Mouse (Mus musculus) megakaryocyte, embryonic 14.5 days (primary cell): ENCODE data around the gene Gm20388. TPM values are rescaled to one million over a fixed set of nuclear protein-coding genes. Genes with fewer than 3 reads are reported as not detected.

Experiments used
- H3K27me3 ChIP-seq: replicated peaks from 2 replicates; pipeline ENCODE3; 2012; ENCODE audit warnings: inconsistent platforms
- H3K36me3 ChIP-seq: replicated peaks from 2 replicates; pipeline ENCODE3; 2012; ENCODE audit warnings: low read length, inconsistent platforms, mixed read lengths
- H3K4me1 ChIP-seq: 2 replicates; pipeline ENCODE4 v1.6.1; 2012; ENCODE audit warnings: inconsistent platforms
- H3K4me3 ChIP-seq: replicated peaks from 2 replicates; pipeline ENCODE3; 2012; ENCODE audit warnings: moderate library complexity, mild to moderate bottlenecking, inconsistent platforms
- H3K9me3 ChIP-seq: 2 replicates; pipeline ENCODE4 v1.6.1; 2012; ENCODE audit warnings: inconsistent platforms
- FLI1 ChIP-seq: IDR thresholded peaks from 2 replicates; pipeline ENCODE4 v1.6.1; 2012; ENCODE audit warnings: low read length, inconsistent platforms, mixed read lengths
- GATA1 ChIP-seq: IDR thresholded peaks from 3 replicates; pipeline ENCODE4 v1.6.1; 2012; ENCODE audit warnings: mixed read lengths, low read length, inconsistent platforms, borderline replicate concordance
- polyA plus RNA-seq: library from polyadenylated mRNA; stranded (reverse); fragments of >175 nt; gene quantifications from 2 replicates; pipeline ENCODE4 v1.2.3, GENCODE M21; 2012; ENCODE audit warnings: low replicate concordance; ENCODE audit not compliant: insufficient read depth

Gene Gm20388
- polyA plus RNA-seq, 1 experiment: 111 TPM

GRCm38 (mm10) chr8:122019162-122019561 is 2108.5 kb downstream of the Gm20388 start:
- H3K4me3 ChIP-seq: no peak overlapping the region
- H3K9me3 ChIP-seq: no peaks in the 10 kb centered on the region
- H3K36me3 ChIP-seq: peaks cover 98% of the 10 kb centered on the region
- TF ChIP-seq FLI1: no peak
- no peak for TF ChIP-seq GATA1
- H3K4me1 ChIP-seq: peaks cover 80% of the 10 kb centered on the region
- H3K27me3 ChIP-seq: no peaks in the 10 kb centered on the region

GRCm38 (mm10) chr8:122020050-122020771 is 2109.6 kb downstream of the Gm20388 start:
- peaks cover 70% of the 10 kb centered on the region for H3K4me1 ChIP-seq
- H3K27me3 ChIP-seq: no peaks in the 10 kb centered on the region
- H3K9me3 ChIP-seq: no peaks in the 10 kb centered on the region
- peaks cover 99% of the 10 kb centered on the region for H3K36me3 ChIP-seq
- no peak overlapping the region for H3K4me3 ChIP-seq
- TF ChIP-seq GATA1: no peak
- TF ChIP-seq FLI1: no peak

GRCm38 (mm10) chr8:122021725-122022124 is 2111.1 kb downstream of the Gm20388 start:
- Histone ChIP-seq H3K4me1 (peaks cover 56% of the 10 kb centered on the region), H3K9me3 (no peaks in the 10 kb centered on the region), H3K4me3 (peak overlapping the region; percentile 23), H3K36me3 (peaks cover 99% of the 10 kb centered on the region), H3K27me3 (no peaks in the 10 kb centered on the region)
- no peak for TF ChIP-seq GATA1
- no peak for TF ChIP-seq FLI1

- peaks cover 99% of the 10 kb centered on the region for H3K36me3 ChIP-seq
- peaks cover 56% of the 10 kb centered on the region for H3K4me1 ChIP-seq
- peak overlapping the region; percentile 29 for H3K4me3 ChIP-seq
- H3K9me3 ChIP-seq: no peaks in the 10 kb centered on the region
- no peak for TF ChIP-seq GATA1
- TF ChIP-seq FLI1: no peak
- H3K27me3 ChIP-seq: no peaks in the 10 kb centered on the region
Observed at GRCm38 (mm10) chr8:122022274-122022673, 2111.6 kb downstream of the Gm20388 start.

- Histone ChIP-seq H3K4me1 (peaks cover 56% of the 10 kb centered on the region), H3K27me3 (no peaks in the 10 kb centered on the region), H3K36me3 (peaks cover 96% of the 10 kb centered on the region), H3K9me3 (no peaks in the 10 kb centered on the region), H3K4me3 (no peak overlapping the region)
- TF ChIP-seq GATA1: no peak
- no peak for TF ChIP-seq FLI1
Observed at GRCm38 (mm10) chr8:122022705-122023104, 2112.1 kb downstream of the Gm20388 start.

GRCm38 (mm10) chr8:122025546-122025945 is 2114.9 kb downstream of the Gm20388 start:
- no peaks in the 10 kb centered on the region for H3K9me3 ChIP-seq
- H3K27me3 ChIP-seq: peaks cover 11% of the 10 kb centered on the region
- peaks cover 71% of the 10 kb centered on the region for H3K36me3 ChIP-seq
- H3K4me3 ChIP-seq: no peak overlapping the region
- H3K4me1 ChIP-seq: peaks cover 37% of the 10 kb centered on the region
- TF ChIP-seq FLI1 (no peak), GATA1 (no peak)

GRCm38 (mm10) chr8:122028116-122028515 is 2117.5 kb downstream of the Gm20388 start:
- peaks cover 29% of the 10 kb centered on the region for H3K27me3 ChIP-seq
- no peak for TF ChIP-seq GATA1
- no peaks in the 10 kb centered on the region for H3K9me3 ChIP-seq
- peaks cover 21% of the 10 kb centered on the region for H3K4me1 ChIP-seq
- H3K36me3 ChIP-seq: peaks cover 46% of the 10 kb centered on the region
- no peak overlapping the region for H3K4me3 ChIP-seq

- peaks cover 17% of the 10 kb centered on the region for H3K36me3 ChIP-seq
- H3K4me3 ChIP-seq: no peak overlapping the region
- peaks cover 57% of the 10 kb centered on the region for H3K27me3 ChIP-seq
- peaks cover 15% of the 10 kb centered on the region; the same call in 1 of the 2 replicates for H3K4me1 ChIP-seq
- no peaks in the 10 kb centered on the region for H3K9me3 ChIP-seq
- TF ChIP-seq GATA1 (no peak), FLI1 (no peak)
Observed at GRCm38 (mm10) chr8:122030965-122031364, 2120.3 kb downstream of the Gm20388 start.

GRCm38 (mm10) chr8:122032741-122033140 is 2122.1 kb downstream of the Gm20388 start:
- Histone ChIP-seq H3K27me3 (peaks cover 75% of the 10 kb centered on the region), H3K4me1 (peaks cover 17% of the 10 kb centered on the region; the same call in 1 of the 2 replicates), H3K36me3 (peaks cover 4% of the 10 kb centered on the region), H3K9me3 (no peaks in the 10 kb centered on the region), H3K4me3 (no peak overlapping the region)
- TF ChIP-seq FLI1: no peak
- no peak for TF ChIP-seq GATA1

- no peak overlapping the region for H3K4me3 ChIP-seq
- H3K4me1 ChIP-seq: peaks cover 18% of the 10 kb centered on the region; the same call in 1 of the 2 replicates
- H3K27me3 ChIP-seq: peaks cover 90% of the 10 kb centered on the region
- no peaks in the 10 kb centered on the region for H3K36me3 ChIP-seq
- TF ChIP-seq GATA1 (no peak), FLI1 (no peak)
- no peaks in the 10 kb centered on the region for H3K9me3 ChIP-seq
Observed at GRCm38 (mm10) chr8:122035543-122035942, 2124.9 kb downstream of the Gm20388 start.
